Mouse (Mus musculus) hindlimb bud, embryonic 11.5 days (tissue): Measurements from ENCODE around the gene Mcam.

ENCODE experiments used
- DNase-seq: peaks from one replicate; pipeline ENCODE4 v3.0.0-alpha.2; 2012; ENCODE audit warnings: low read depth, low spot score; ENCODE audit errors: extremely low spot score

Mcam gene

GRCm38 (mm10) chr9:44134101-44134850, at the start of gene Mcam:
Gene Mcam (plus strand): TSS chr9:44134469.
- DNase-seq, result no peak

GRCm38 (mm10) chr9:44084659-44085229, 49.5 kb upstream of the Mcam start:
- DNase-seq, result no peak

GRCm38 (mm10) chr9:44085276-44085675, 49.0 kb upstream of the Mcam start:
- no peak for DNase-seq

GRCm38 (mm10) chr9:44085741-44086665, 48.3 kb upstream of the Mcam start:
- DNase-seq, result no peak

GRCm38 (mm10) chr9:44086960-44087359, 47.3 kb upstream of the Mcam start:
- no peak for DNase-seq

- DNase-seq, result no peak
These were observed 46.4 kb upstream of the Mcam start for GRCm38 (mm10) chr9:44087761-44088455.

GRCm38 (mm10) chr9:44088877-44089608, 45.2 kb upstream of the Mcam start:
- no peak for DNase-seq

GRCm38 (mm10) chr9:44093612-44094503, 40.4 kb upstream of the Mcam start:
- DNase-seq, result no peak

GRCm38 (mm10) chr9:44094737-44095136, 39.5 kb upstream of the Mcam start:
- no peak for DNase-seq

- DNase-seq, result no peak
These were observed 38.5 kb upstream of the Mcam start for GRCm38 (mm10) chr9:44095781-44096180.

GRCm38 (mm10) chr9:44096536-44096935, 37.7 kb upstream of the Mcam start:
- DNase-seq, result no peak

GRCm38 (mm10) chr9:44101490-44101889, 32.8 kb upstream of the Mcam start, which contains the start of gene Mfrp:
Gene Mfrp (plus strand): TSS chr9:44101729.
- DNase-seq, result no peak

GRCm38 (mm10) chr9:44104881-44105280, 29.4 kb upstream of the Mcam start:
- DNase-seq, result no peak

GRCm38 (mm10) chr9:44105781-44106180, 28.5 kb upstream of the Mcam start:
- DNase-seq, result no peak

GRCm38 (mm10) chr9:44106182-44106581, 28.1 kb upstream of the Mcam start:
- no peak for DNase-seq

GRCm38 (mm10) chr9:44106596-44106995, 27.7 kb upstream of the Mcam start:
- no peak for DNase-seq

GRCm38 (mm10) chr9:44107110-44107509, 27.2 kb upstream of the Mcam start, which contains the start of gene C1qtnf5:
Gene C1qtnf5 (plus strand): TSS chr9:44107245.
- DNase-seq, result no peak

GRCm38 (mm10) chr9:44107557-44108179, 26.6 kb upstream of the Mcam start:
- DNase-seq, result no peak
